Mouse (Mus musculus) adrenal gland, postnatal 25 days (tissue): ENCODE measurements at regions not wholly inside any gene's neighbourhood (a gene's known extent, or its start where the extent isn't known, plus 50 kb on each side); places are given as distances from the start of the nearest gene placed in this dataset.

Source experiments
- DNase-seq: peaks from one replicate; pipeline ENCODE4 v3.0.0; 2021; ENCODE audit warnings: mixed read lengths

DNA sequence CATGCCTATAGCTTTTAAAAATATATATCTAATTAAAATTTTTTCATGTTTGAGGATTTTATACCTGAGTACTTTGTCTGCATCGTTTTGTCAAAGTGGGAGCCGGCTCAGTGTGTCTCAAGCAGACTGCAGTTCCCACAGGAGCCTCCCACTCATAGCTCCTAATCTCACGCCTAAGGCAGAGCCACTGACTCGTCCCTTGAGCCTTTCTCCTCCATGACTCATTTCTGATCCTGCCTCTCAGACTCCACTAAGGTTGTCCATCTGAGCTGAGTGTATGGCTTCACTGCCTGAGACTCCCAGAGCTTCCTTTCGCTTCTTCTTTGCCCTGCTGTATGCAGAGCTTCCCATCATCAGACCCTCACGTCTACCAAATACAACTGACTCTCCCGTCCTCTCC lies 98.8 kb downstream of the Efnb2 start:
- no peak for DNase-seq

- DNase-seq: no peak
Measured at GRCm38 (mm10) chr8:8558050-8558449, 103.0 kb downstream of the Efnb2 start.

DNA sequence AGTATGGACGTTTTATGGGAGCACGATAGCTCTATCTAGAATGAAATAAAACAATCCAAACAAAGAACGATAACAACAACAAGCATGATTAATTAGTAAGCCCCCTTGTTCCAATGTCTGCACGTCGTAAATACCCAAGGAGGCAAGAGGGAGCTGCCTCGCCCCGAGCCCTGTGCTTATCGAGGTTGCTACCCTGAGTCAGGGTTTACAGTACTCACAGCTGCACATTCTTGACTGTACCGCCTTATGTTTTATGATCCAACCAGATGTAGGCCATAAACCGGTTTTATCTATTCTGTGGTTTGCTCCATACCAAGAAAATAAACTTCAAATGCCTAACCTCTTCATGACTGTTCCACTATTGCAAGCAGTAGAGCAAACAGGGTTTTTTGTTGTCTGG lies 104.9 kb downstream of the Efnb2 start:
- no peak for DNase-seq

DNA sequence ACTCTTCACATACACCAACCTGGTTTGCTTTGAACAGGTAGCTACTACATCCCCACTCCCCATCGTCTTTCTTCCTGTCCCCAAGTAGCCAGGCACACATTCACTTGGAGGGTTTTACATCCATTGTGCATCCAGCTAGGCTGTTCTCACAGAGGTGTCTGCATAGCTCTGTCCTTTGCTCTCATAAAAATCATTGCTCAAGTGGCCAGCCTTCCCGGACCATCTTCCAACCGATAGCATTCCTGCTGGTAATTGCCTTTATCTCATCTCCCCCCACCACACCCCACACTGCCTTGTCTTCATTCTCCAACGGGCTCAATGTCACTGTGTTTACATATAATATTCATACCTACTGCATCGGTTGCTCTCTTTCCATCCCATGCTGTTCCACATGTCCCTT lies 106.4 kb downstream of the Efnb2 start:
- no peak for DNase-seq

DNA sequence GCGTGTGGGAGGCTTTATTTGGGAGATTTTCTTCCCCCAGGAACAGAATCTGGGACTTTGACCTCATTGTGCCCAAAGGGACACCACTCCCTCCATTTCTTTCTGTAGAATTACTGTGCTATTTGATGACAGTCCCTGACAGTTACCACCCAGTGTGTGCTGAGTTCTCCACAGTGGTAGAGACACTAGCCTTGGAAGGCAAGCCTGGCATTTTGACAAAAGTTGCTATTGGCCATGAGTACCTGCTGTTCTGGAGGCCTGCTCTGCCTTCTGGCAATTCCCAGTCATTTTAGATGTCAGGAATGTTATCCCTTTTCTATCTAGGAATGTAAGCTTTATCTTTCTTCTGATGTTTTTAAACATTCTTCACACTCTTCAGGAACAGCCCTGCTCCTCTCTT lies 108.3 kb downstream of the Efnb2 start:
- DNase-seq: no peak

DNA sequence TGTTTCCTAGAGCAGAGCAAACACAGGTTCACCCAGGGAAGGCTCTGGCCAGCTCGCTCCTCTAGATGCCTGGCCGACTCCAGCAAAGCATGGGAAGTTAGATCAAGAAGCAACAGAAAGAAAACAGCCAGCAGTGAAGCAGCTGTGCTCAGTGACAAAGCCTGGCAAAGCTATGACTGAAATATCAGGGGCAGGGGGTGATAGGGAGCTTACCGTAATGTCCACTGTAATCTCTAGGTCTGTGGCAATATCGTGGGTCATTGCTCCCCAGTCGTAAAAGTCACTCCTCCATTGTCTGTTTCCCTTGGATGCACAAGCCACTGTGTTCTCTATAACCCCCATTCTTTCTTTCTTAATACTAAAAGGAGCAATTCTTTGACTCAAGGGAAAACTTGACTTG lies 124.4 kb downstream of the Efnb2 start:
- no peak for DNase-seq

DNA sequence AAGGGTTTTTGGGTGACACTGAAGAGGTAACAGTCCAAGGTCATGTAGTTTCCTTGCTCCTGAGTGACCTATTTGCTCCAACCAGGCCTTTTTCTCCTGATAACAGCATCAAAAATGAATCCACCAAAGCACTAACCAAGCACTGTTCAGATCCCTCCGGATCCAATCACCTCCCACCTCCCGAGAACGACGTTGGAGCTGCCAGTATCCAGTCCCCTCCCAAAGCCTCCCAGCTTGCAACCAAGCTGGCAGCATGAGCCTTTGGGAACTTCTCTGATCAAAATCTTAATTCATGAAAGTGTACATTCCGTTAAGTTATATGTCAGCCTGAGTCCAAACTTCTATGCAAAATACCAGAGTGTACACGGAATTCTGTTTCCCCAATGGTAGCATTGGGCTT lies 126.3 kb downstream of the Efnb2 start:
- no peak for DNase-seq

DNA sequence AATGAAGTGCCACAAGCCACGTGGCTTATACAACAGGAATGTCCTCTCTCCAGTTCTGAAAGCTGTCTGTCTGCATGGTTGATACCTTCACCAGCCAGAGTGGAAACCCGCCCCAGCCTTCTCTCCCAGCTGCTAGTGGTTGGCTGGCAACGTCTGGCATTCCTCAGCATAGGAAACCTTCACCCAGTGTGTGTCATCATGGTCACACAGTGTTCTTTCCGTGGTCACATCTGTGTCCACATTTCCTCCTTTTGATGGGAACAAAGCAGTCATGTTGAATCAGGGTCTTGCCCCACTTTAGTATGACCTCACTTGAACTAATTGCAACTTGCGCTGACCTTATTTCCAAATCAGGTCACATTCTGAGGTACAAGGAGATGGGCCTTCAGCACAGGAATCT lies 128.1 kb downstream of the Efnb2 start:
- peak; percentile 38 for DNase-seq

DNA sequence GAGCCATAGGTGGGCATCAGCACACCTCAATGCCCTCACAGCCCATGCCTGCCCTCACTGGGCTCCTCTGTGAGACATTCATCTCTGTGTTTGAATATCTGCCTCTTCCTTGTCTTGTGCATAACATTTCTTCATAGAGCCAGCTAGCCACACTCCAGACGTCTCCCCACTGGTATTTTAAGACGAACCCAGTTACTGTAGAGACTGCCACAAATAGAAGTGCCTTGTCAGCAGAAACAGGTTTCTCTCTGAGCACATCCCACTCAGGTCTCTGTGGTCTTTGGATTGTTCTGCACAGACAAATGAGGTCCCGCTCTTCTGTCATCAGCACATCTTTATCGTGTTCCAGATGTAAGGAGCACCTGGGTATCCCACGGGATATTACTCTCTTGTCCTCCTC lies 130.5 kb downstream of the Efnb2 start:
- DNase-seq: no peak

- DNase-seq: no peak
Measured at GRCm38 (mm10) chr8:8521532-8521931, 139.5 kb downstream of the Efnb2 start.

GRCm38 (mm10) chr8:8519772-8520191 lies 141.3 kb downstream of the Efnb2 start:
- DNase-seq: no peak

DNA sequence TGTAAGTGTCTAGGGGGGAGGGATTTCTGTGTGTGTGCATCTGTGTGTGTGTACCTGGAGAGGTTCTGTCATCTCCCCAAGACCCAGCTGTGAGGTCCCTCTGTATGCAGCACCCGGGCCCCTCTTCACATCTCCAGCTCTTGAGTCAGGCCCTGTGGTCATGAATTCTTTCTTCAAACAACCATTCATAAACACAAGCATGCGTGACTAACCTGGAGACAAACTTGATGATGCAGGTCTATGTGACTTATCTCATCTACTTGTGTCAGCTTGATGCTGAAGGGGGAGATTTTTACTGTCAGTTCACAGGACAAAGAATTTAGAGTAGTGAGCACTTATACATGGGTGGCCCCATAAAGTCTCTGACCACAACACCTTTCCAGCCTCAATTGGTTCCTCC lies 143.4 kb downstream of the Efnb2 start:
- no peak for DNase-seq

GRCm38 (mm10) chr8:8516272-8516671 lies 144.8 kb downstream of the Efnb2 start:
- DNase-seq: no peak

GRCm38 (mm10) chr8:8499921-8500320 lies 161.1 kb downstream of the Efnb2 start:
- no peak for DNase-seq

DNA sequence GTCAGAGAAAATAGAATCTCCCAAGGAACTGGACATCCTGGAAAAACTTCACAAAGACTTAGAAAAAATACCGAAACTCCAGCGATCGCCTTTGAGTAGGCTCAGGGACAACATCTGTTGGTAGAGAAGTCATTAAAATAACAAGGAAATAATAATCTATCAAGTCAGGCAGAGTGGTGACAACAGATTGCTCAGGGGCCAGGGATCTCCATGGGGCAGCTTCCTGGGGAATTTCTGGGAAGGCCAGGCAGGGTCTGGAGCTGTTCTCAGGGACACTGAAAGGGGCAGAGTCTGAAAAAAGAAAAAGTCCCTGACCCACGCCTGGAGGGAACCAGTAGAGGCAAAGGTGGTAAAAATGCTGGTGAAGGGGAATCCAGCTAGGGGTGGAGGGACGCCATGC lies 162.3 kb downstream of the Efnb2 start:
- no peak for DNase-seq

- DNase-seq: no peak
Measured at GRCm38 (mm10) chr8:8495472-8495871, 165.6 kb downstream of the Efnb2 start.

DNA sequence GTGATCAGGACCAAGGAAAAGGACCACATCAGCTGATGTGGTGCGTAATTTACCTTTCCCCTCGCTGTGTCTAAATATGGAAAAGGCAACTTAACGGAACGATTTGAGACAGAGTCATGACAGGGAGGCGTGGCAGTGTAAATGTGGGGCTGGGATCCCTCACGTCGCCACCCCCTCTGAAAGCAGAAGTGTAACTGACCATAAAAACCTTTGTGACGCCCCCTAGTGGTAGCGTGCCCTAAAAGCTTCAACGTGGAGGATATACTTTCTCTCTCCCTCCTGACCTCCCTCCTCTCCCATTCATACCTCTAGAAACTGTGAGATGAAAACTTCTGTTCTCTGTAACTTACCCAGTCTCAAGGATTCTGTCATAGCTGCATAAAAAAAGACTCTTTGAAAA lies 166.8 kb downstream of the Efnb2 start:
- no peak for DNase-seq

DNA sequence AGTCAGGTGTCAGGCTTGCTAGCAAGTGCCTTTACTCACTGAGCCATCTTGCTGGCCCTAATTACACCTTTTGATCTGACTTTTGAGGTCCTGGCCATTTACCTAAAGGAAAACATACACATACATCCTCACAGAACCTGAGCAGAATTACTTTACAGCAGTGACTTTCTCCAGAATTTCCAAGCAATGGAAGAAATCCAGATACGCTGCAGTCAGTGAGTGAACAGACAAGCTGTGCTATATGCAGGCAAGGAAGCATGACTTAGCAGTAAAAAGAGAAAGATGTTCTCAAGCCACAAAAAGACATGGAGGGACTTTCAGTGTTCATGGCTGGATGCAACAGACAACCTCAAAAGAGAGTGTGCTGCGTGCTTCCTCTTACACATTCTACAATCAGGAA lies 169.1 kb downstream of the Efnb2 start:
- DNase-seq: no peak

GRCm38 (mm10) chr8:8489784-8490183 lies 171.3 kb downstream of the Efnb2 start:
- DNase-seq: no peak

GRCm38 (mm10) chr8:8488695-8489571 lies 172.1 kb downstream of the Efnb2 start:
- peak; percentile 45 for DNase-seq

GRCm38 (mm10) chr8:8488191-8488694 lies 172.8 kb downstream of the Efnb2 start:
- no peak for DNase-seq

- DNase-seq: peak; percentile 20
Measured at GRCm38 (mm10) chr8:8487706-8488105, 173.3 kb downstream of the Efnb2 start.

DNA sequence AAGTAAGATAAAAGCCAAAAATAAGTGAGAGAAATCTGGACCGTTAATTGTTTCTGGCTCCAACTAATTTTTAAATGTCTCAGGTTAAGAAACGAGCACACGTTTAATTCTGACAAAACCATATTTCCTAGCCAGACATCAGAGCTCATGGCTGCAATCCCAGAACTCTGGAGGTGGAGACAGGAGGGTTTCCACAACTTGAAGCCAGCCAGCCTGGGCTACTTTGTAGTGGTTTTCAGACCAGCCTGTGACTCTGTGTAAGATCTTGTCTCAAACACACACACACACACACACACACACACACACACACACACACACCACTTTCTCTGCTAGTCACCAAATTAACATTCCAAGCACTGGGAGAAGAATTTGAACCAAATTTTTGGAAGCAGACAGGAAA lies 174.2 kb downstream of the Efnb2 start:
- no peak for DNase-seq

DNA sequence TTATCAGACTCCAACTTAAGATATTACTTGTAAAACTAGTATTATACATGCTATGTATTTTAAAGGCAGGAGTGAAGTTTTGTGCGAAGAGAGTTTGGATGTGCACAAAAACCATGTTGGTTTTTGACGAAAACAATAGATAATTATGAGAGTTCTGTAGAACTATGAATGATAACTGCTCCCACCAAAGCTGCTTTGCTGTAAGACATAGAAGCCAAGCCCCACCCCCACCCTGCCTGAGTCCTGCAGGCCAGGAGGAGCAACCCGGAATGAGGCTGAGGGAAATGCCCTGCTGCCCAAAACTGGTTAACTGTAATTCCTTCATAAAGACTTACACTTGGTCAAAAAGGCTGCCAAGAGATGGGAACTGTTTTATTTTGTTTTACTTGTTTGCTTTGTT lies 175.8 kb downstream of the Efnb2 start:
- DNase-seq: no peak
